Mouse (Mus musculus) gastrocnemius, adult 2 months (tissue): ENCODE measurements at regions not wholly inside any gene's neighbourhood (a gene's known extent, or its start where the extent isn't known, plus 50 kb on each side); places are given as distances from the start of the nearest gene placed in this dataset.

Experiments
- DNase-seq: peaks from one replicate; pipeline ENCODE4 v3.0.0; 2022
- H3K27ac ChIP-seq: fragments of 200-600 bp; 2 replicates; pipeline ENCODE4 v1.8.1; 2022; ENCODE audit warnings: mild to moderate bottlenecking
- H3K4me3 ChIP-seq: fragments of 200-600 bp; 2 replicates; pipeline ENCODE4 v1.8.1; 2022; ENCODE audit warnings: mild to moderate bottlenecking, moderate library complexity
- CTCF ChIP-seq: fragments of 200-600 bp; IDR thresholded peaks from 2 replicates; pipeline ENCODE4 v1.8.1; 2022; ENCODE audit warnings: antibody characterized with exemption, mild to moderate bottlenecking, moderate library complexity
- intact Hi-C: fragments of 180-260 bp; cut with DNase I; formaldehyde crosslinking; loops from one replicate; pipeline ENCODE4 v1.15.1; 2025

DNA sequence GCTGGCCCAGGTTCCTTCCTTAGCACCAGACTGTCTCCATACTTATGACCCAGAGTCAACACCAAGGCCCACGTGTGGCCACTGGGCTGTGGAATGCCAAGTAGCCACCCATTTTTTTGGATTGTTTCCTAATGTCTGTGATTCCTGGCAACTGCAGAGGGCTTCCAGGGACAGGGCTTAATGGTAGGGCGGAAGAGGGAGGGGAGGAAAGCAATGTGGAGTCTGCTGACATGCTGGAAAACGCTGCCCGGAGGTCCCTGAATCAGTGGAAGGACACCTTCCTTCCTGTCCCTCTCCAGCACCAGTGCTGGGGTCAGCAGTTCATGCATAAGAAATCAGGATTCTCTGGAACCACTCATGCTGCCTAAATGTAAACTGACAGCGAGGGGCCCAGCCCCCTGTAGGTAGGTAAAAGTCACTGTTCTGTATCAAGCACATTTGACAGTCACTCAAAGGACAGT lies 90.8 kb downstream of the Iyd start:
- peak; percentile 29 for DNase-seq
- Histone ChIP-seq H3K4me3 (no peak overlapping the region), H3K27ac (peak overlapping the region; percentile 63; the same call in 1 of the 2 replicates)
- intact Hi-C loops = no loop called here
- no peak for TF ChIP-seq CTCF

DNA sequence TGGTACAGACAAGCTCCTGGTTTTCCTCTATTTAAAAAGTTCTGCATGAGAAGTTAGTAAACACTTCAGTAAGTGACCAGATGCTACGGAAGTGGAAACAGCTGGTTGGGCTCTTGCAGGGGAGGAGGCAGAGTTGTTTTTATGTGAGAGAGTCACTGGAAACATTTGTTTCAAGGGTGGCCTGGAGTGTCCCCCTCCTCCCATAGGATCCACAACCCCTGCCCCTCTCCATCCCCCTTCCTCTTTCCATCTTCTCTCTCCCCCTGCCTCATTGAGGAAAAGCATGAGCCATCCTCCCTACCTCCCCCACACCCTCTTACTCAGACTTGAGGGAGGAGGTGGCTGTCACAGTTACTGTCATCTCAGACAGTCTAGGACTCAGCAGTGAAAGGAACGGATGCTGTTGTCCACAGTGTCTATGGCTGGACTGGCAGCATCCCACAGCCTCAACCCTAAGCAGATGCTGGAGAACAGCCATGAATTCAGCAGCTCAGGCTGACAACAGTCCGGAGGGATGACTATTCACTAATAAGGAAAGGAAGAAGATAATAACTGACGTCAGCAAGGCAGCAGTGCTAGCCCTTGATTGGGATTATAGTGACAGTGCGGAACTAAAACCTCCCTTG lies 93.9 kb downstream of the Iyd start:
- H3K27ac ChIP-seq = peak overlapping the region; percentile 76
- peak; percentile 25 for DNase-seq
- intact Hi-C loops = no loop called here
- no peak for TF ChIP-seq CTCF
- peak overlapping the region; percentile 19; the same call in 1 of the 2 replicates for H3K4me3 ChIP-seq

DNA sequence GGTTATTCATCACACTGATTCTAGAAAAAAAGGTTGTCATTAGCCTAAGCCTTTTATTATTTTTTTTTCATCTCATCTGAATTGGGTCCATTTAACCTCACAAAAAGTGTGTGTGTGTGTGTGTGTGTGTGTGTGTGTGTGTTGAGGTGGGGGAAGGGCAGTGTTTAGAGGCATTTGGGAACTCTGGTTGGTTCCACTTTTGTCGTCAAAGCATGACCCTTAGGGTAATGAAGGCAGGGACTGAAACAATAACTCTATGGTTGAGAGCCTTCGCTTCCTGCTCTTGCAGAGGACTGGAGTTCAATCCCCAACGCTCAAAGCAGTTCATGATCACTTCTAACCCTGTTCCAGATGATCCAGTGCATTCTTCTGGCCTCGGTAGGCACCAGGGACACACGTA lies 96.1 kb upstream of the Plekhg1 start:
- Histone ChIP-seq H3K27ac (no peak overlapping the region), H3K4me3 (no peak overlapping the region)
- no peak for TF ChIP-seq CTCF
- intact Hi-C loops = no loop called here
- DNase-seq = no peak

GRCm38 (mm10) chr10:3645030-3645429 lies 95.1 kb upstream of the Plekhg1 start:
- H3K27ac ChIP-seq = peak overlapping the region; percentile 40; the same call in 1 of the 2 replicates
- no peak overlapping the region for H3K4me3 ChIP-seq
- no peak for TF ChIP-seq CTCF
- intact Hi-C loops = no loop called here
- DNase-seq = no peak

DNA sequence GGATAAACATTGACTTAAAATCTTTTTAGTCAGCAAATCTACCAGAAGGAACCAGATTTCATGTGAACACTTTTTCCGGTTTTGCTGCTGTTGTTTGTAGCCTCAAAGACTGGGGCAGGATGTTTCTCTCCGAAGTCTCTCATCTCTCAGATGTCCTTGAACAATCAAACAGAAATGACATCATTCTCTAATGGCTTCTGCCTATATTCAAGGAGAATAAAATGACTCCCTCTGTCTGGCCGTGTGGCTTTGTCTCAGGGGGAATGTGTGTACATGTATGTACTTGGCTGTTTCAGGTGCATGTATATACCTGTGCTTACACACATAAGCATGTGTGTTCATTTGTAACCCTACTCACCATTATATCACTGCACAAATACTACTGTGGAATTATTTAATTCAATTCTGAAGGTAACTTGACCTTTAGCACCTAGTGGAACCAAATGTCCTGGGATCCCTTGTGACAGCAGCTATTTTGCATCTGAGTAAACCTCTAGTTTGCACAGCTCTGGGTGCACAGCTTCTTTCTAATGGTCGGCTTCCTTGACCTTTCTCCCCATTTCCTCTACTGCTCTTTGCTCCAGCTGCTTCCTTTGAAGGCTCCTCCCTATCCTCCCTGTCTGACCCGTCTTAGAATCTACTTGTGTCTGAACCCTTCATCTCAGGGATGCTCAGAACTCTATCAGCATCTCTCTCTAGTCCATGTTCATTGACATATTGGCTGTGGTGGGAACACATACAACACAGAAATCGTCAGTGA lies 93.8 kb upstream of the Plekhg1 start:
- no peak for DNase-seq
- intact Hi-C loops = no loop called here

DNA sequence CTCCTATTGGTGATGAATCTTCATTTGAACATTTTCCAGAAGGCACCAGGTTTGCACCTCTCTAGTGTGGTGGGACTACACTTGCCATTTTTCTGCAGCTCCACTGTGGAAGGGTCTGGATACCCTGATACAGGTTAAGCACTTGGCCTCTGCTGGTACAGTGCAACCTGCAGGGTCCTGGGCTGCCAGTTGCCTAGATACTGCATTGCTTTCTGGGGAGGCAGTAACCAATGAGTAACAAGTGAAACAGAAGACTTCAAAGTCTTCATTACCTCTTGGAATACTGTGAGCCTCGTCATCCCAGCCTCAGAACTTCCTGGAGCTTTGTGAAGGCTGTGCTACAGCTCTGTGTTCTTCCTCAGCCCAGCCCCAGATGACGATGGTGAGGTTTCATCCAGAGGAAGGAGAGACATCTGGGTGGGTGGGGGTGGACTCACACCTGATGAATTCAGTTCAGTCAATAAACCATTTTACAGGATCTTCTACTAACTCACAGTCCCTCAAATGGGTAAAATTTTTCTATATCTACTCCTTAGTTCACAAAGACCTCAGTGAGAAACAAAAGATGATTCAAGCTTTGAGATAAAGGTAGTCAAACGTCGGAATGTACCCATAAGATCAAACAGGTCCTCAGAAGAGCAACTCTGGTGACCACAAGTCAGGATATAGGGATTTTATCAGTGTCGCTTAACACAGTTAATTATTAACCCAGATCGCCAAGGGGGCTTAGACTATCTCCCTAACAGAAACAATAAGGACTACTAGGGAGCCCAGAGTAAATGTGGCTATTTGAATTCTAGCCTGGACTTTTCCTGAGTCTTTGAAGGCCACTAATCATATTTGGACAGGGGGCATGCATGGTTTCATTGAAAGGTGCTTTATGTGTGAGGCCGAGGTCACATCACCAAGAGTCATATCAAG lies 92.1 kb upstream of the Plekhg1 start:
- no peak overlapping the region for H3K4me3 ChIP-seq
- H3K27ac ChIP-seq = no peak overlapping the region
- DNase-seq = no peak
- TF ChIP-seq CTCF = no peak
- intact Hi-C loops = no loop called here

More for the DNA sequence above, 93.8 kb upstream of the Plekhg1 start:
- Histone ChIP-seq H3K4me3 (no peak overlapping the region), H3K27ac (no peak overlapping the region)
- TF ChIP-seq CTCF = no peak

- no peak overlapping the region for H3K4me3 ChIP-seq
- no peak for TF ChIP-seq CTCF
- no peak overlapping the region for H3K27ac ChIP-seq
- intact Hi-C loops = no loop called here
- no peak for DNase-seq
These were observed 90.2 kb upstream of the Plekhg1 start for GRCm38 (mm10) chr10:3649983-3650382.

GRCm38 (mm10) chr10:3650561-3650960 lies 89.6 kb upstream of the Plekhg1 start:
- DNase-seq = no peak
- intact Hi-C loops = no loop called here
- no peak overlapping the region for H3K27ac ChIP-seq
- no peak for TF ChIP-seq CTCF
- no peak overlapping the region for H3K4me3 ChIP-seq

DNA sequence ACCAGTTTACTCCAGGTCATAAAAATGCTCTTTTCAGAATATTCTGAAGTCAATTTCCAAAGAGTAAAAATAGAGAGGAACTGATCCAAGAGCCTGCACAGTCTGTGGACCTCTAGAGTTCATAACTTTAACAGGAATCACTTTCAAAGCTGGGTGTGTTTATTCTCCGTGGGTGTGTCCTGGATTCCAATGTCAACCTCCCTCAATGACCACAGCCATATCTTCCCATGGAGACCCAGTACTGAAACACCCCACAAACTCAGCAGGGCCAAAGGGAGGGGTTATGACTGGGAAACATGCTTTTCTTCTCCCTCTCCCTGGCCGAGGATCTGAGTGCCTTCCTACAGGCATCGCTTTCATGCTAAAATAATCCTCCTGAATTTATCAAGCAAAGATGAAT lies 87.6 kb upstream of the Plekhg1 start:
- TF ChIP-seq CTCF = no peak
- no peak overlapping the region for H3K4me3 ChIP-seq
- DNase-seq = no peak
- intact Hi-C loops = no loop called here
- no peak overlapping the region for H3K27ac ChIP-seq

DNA sequence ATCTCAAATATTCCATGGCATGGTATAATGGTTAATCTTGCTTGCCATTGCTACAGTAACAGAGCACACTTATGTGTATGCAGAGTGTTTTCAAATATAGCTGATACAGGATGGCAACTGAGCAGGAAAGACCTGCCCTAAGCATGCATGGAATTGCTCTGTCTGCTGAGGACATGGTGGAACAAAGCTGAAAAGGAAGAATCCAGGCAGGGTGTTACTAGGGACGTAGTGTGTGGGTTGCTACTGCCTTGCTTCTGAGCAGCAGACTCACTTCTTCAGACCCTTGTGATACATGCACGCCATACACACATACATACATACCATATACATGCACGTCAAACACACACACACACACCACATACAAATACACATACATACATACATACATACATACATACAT lies 84.1 kb upstream of the Plekhg1 start:
- intact Hi-C loops = no loop called here
- H3K27ac ChIP-seq = no peak overlapping the region
- no peak for TF ChIP-seq CTCF
- no peak overlapping the region for H3K4me3 ChIP-seq
- DNase-seq = no peak

DNA sequence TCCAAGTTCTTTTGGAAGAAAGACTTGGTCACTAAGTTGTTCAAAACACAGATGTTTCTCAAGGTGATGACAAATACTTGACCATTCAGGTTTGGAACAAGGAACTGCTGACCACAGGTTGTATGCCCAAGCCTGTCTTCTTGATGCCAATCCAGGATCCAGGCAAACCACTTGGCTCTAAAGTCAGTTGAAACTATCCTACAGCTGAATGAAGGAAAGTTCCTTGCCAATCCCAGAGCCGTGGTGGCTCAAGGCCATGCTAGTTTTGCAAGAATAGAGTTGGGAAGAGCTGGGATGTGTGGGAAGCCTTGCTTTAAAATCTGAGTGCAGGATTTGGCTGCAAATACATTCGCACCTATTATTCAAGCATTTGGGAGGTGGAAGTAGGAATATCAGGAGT lies 78.0 kb upstream of the Plekhg1 start:
- intact Hi-C loops = no loop called here
- Histone ChIP-seq H3K4me3 (no peak overlapping the region), H3K27ac (no peak overlapping the region)
- TF ChIP-seq CTCF = no peak
- peak; percentile 24 for DNase-seq

DNA sequence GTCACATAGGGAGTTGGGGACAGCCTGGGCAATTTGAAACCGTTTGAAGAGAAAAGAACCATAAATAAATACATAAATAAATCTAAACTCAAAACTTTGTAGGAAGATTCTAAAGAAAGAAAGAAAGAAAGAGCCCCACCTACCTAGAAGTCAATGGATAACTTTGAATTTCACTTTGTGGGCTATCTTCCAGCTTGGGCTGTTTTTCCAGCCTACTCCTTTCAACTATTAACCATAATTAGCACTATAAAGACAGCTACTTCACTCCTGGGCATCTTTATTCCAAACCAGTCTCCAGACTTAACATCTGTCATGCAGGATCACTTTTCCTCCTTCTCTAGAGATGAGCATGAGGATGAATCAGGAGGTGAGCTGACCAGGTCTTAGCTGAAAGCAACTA lies 77.6 kb upstream of the Plekhg1 start:
- TF ChIP-seq CTCF = no peak
- Histone ChIP-seq H3K27ac (no peak overlapping the region), H3K4me3 (no peak overlapping the region)
- intact Hi-C loops = no loop called here
- no peak for DNase-seq

- no peak for DNase-seq
- intact Hi-C loops = no loop called here
These were observed 76.9 kb upstream of the Plekhg1 start for GRCm38 (mm10) chr10:3663296-3663695.

More at GRCm38 (mm10) chr10:3663296-3663695, 76.9 kb upstream of the Plekhg1 start:
- no peak overlapping the region for H3K27ac ChIP-seq
- no peak overlapping the region for H3K4me3 ChIP-seq
- no peak for TF ChIP-seq CTCF
